Mouse (Mus musculus): ENCODE data around the gene Cldn10. TPM values are rescaled to one million over a fixed set of nuclear protein-coding genes. Genes with fewer than 3 reads are reported as not detected.

The Cldn10 gene
- polyA plus RNA-seq, 1 experiment = 36.4 TPM

- H3K4me1 ChIP-seq (ENCODE audit: control insufficient read depth, insufficient read depth, low read length) = no peaks in the 10 kb centered on the region
- no peak overlapping the region for H3K27ac ChIP-seq (ENCODE audit: insufficient read depth, low read length)
- no peak overlapping the region for H3K4me3 ChIP-seq (ENCODE audit: insufficient read depth, low read length)
- TF ChIP-seq CTCF (IDR thresholded peaks at IDR 0.05; ENCODE audit: extremely low read depth, insufficient read depth, low read length) = no peak
- TF ChIP-seq POLR2A (IDR thresholded peaks at IDR 0.05; ENCODE audit: extremely low read depth, insufficient read depth, low read length) = no peak
These were observed 11.3 kb upstream of the Cldn10 start for GRCm38 (mm10) chr14:118776372-118776771.

- Histone ChIP-seq H3K4me3 (ENCODE audit: insufficient read depth, low read length) (no peak overlapping the region), H3K27ac (ENCODE audit: insufficient read depth, low read length) (no peak overlapping the region), H3K4me1 (ENCODE audit: control insufficient read depth, insufficient read depth, low read length) (no peaks in the 10 kb centered on the region)
- TF ChIP-seq CTCF (IDR thresholded peaks at IDR 0.05; ENCODE audit: extremely low read depth, insufficient read depth, low read length) (no peak), POLR2A (IDR thresholded peaks at IDR 0.05; ENCODE audit: extremely low read depth, insufficient read depth, low read length) (no peak)
These were observed 10.2 kb upstream of the Cldn10 start for GRCm38 (mm10) chr14:118777478-118777877.

- no peak for TF ChIP-seq POLR2A (IDR thresholded peaks at IDR 0.05; ENCODE audit: extremely low read depth, insufficient read depth, low read length)
- Histone ChIP-seq H3K27ac (ENCODE audit: insufficient read depth, low read length) (no peak overlapping the region), H3K4me3 (ENCODE audit: insufficient read depth, low read length) (no peak overlapping the region), H3K4me1 (ENCODE audit: control insufficient read depth, insufficient read depth, low read length) (no peaks in the 10 kb centered on the region)
These were observed 6.1 kb upstream of the Cldn10 start for GRCm38 (mm10) chr14:118781601-118782000.

GRCm38 (mm10) chr14:118782241-118782640 is 5.5 kb upstream of the Cldn10 start:
- no peak for TF ChIP-seq POLR2A (IDR thresholded peaks at IDR 0.05; ENCODE audit: extremely low read depth, insufficient read depth, low read length)
- TF ChIP-seq CTCF (IDR thresholded peaks at IDR 0.05; ENCODE audit: extremely low read depth, insufficient read depth, low read length) = no peak
- H3K4me3 ChIP-seq (ENCODE audit: insufficient read depth, low read length) = no peak overlapping the region
- H3K27ac ChIP-seq (ENCODE audit: insufficient read depth, low read length) = no peak overlapping the region

GRCm38 (mm10) chr14:118783326-118783935 is 4.3 kb upstream of the Cldn10 start:
- Histone ChIP-seq H3K27ac (ENCODE audit: insufficient read depth, low read length) (no peak overlapping the region), H3K4me1 (ENCODE audit: control insufficient read depth, insufficient read depth, low read length) (no peaks in the 10 kb centered on the region), H3K4me3 (ENCODE audit: insufficient read depth, low read length) (no peak overlapping the region)
- no peak for TF ChIP-seq POLR2A (IDR thresholded peaks at IDR 0.05; ENCODE audit: extremely low read depth, insufficient read depth, low read length)
- no peak for TF ChIP-seq CTCF (IDR thresholded peaks at IDR 0.05; ENCODE audit: extremely low read depth, insufficient read depth, low read length)

More at GRCm38 (mm10) chr14:118782241-118782640, 5.5 kb upstream of the Cldn10 start:
- H3K4me1 ChIP-seq (ENCODE audit: control insufficient read depth, insufficient read depth, low read length) = no peaks in the 10 kb centered on the region

GRCm38 (mm10) chr14:118790217-118790616 is 2.5 kb downstream of the Cldn10 start:
- Histone ChIP-seq H3K4me1 (ENCODE audit: control insufficient read depth, insufficient read depth, low read length) (peaks cover 2% of the 10 kb centered on the region; the same call in 1 of the 2 replicates), H3K4me3 (ENCODE audit: insufficient read depth, low read length) (no peak overlapping the region), H3K27ac (ENCODE audit: insufficient read depth, low read length) (no peak overlapping the region)
- TF ChIP-seq CTCF (IDR thresholded peaks at IDR 0.05; ENCODE audit: extremely low read depth, insufficient read depth, low read length) (no peak), POLR2A (IDR thresholded peaks at IDR 0.05; ENCODE audit: extremely low read depth, insufficient read depth, low read length) (no peak)

- Histone ChIP-seq H3K4me3 (ENCODE audit: insufficient read depth, low read length) (no peak overlapping the region), H3K4me1 (ENCODE audit: control insufficient read depth, insufficient read depth, low read length) (peaks cover 4% of the 10 kb centered on the region; the same call in 1 of the 2 replicates), H3K27ac (ENCODE audit: insufficient read depth, low read length) (no peak overlapping the region)
- no peak for TF ChIP-seq POLR2A (IDR thresholded peaks at IDR 0.05; ENCODE audit: extremely low read depth, insufficient read depth, low read length)
- no peak for TF ChIP-seq CTCF (IDR thresholded peaks at IDR 0.05; ENCODE audit: extremely low read depth, insufficient read depth, low read length)
These were observed 5.2 kb downstream of the Cldn10 start for GRCm38 (mm10) chr14:118792957-118793356.

GRCm38 (mm10) chr14:118793416-118793815 is 5.7 kb downstream of the Cldn10 start:
- Histone ChIP-seq H3K27ac (ENCODE audit: insufficient read depth, low read length) (no peak overlapping the region), H3K4me3 (ENCODE audit: insufficient read depth, low read length) (no peak overlapping the region), H3K4me1 (ENCODE audit: control insufficient read depth, insufficient read depth, low read length) (peaks cover 4% of the 10 kb centered on the region; the same call in 1 of the 2 replicates)
- TF ChIP-seq CTCF (IDR thresholded peaks at IDR 0.05; ENCODE audit: extremely low read depth, insufficient read depth, low read length) = no peak
- no peak for TF ChIP-seq POLR2A (IDR thresholded peaks at IDR 0.05; ENCODE audit: extremely low read depth, insufficient read depth, low read length)

GRCm38 (mm10) chr14:118794196-118794595 is 6.5 kb downstream of the Cldn10 start:
- TF ChIP-seq POLR2A (IDR thresholded peaks at IDR 0.05; ENCODE audit: extremely low read depth, insufficient read depth, low read length) = no peak
- no peak overlapping the region for H3K27ac ChIP-seq (ENCODE audit: insufficient read depth, low read length)
- H3K4me1 ChIP-seq (ENCODE audit: control insufficient read depth, insufficient read depth, low read length) = peaks cover 4% of the 10 kb centered on the region; the same call in 1 of the 2 replicates
- H3K4me3 ChIP-seq (ENCODE audit: insufficient read depth, low read length) = no peak overlapping the region

GRCm38 (mm10) chr14:118794893-118795292 is 7.2 kb downstream of the Cldn10 start:
- Histone ChIP-seq H3K4me3 (ENCODE audit: insufficient read depth, low read length) (no peak overlapping the region), H3K4me1 (ENCODE audit: control insufficient read depth, insufficient read depth, low read length) (peaks cover 4% of the 10 kb centered on the region; the same call in 1 of the 2 replicates), H3K27ac (ENCODE audit: insufficient read depth, low read length) (no peak overlapping the region)
- no peak for TF ChIP-seq CTCF (IDR thresholded peaks at IDR 0.05; ENCODE audit: extremely low read depth, insufficient read depth, low read length)
- TF ChIP-seq POLR2A (IDR thresholded peaks at IDR 0.05; ENCODE audit: extremely low read depth, insufficient read depth, low read length) = no peak

All from cortical plate, adult 2 months (tissue).